Mouse (Mus musculus) fibroblast of lung, adult 2 months (primary cell): ENCODE measurements at regions not wholly inside any gene's neighbourhood (a gene's known extent, or its start where the extent isn't known, plus 50 kb on each side); places are given as distances from the start of the nearest gene placed in this dataset.
A peak's percentile ranks its signal among the peaks of the same experiment; 100 is the strongest.

ENCODE experiments used
- DNase-seq: peaks from one replicate; pipeline ENCODE4 v3.0.0-alpha.2; 2011; ENCODE audit warnings: low read depth

- no peak for DNase-seq
Measured at GRCm38 (mm10) chr8:8831306-8831705, 141.0 kb upstream of the Arglu1 start.

DNA sequence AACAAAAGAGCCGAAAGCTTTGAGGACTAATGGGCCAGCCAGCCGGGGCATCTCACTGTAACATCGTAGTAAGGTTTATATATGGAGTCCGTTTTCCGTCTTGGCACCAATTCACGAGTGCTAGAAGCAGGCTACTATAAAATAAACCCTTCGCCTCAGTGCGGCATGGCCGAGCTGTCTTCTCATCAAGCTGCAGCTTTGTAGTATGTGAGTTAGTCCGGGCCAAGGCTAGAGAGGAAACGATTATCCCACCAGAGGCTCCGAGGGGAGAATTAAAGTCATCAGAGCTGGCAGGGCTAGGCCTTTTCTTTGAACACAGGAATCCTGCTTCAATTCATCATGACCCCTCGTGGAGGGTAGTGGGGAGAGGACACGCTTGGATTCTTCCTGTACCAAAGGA is 138.9 kb upstream of the Arglu1 start:
- DNase-seq, result no peak

DNA sequence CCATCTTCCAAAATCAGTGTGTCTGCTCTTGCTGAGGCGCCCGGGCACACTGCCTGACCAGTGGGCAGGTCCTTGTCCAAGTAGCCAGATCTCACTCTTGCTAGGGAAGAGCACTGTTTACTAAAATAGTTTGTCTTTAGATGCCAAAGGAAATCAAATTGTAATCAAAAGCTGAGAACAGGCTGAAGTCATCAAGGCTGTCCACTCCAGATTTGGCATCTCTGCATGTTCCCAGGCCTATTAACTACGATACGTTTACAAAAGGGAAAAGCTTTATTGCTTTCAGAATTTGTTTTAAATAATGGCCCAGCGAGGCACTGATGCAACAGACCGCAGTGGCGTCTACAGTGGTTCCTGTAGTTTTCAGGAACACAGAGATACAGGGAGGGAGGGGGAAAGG is 137.2 kb upstream of the Arglu1 start:
- no peak for DNase-seq

DNA sequence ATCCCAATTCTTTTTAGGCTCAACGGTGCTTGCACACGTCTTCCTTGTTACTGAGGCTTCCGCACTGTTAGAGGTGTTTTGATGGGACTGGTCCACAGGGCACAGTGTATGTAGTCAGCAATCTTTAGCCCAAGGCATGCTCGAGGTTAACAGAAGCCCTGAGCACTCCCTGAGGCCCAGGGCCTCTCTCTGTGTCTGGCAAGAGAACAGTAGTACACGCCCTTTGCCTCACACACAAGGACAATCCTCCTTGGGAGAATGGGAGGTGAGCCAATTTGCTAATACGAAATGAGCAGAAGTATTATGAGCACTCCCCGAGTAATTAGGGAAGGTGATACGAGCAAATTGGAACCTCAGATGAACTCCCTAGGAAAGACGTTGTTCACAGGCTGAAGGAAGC is 136.5 kb upstream of the Arglu1 start:
- no peak for DNase-seq

DNA sequence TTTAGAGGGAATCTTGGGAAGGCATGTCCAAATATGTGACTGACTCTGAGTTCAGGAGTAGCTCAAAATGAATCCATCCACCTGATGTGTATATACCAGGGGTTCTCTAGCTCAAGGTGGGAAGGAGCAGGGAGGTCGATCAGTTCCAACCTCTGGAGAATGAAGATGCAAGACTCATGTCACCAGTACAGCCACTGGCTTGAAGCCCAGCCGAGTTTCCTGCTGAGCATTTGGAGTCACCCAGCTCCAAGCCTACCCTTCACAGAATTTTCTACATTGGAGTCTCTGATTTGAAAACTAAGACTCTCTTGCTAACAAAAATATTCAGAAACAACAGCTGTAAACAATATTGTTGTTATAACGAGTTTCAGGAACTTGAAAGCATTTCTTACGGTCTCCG is 134.6 kb upstream of the Arglu1 start:
- DNase-seq, result no peak

GRCm38 (mm10) chr8:8821119-8821518 is 130.8 kb upstream of the Arglu1 start:
- DNase-seq, result no peak

- no peak for DNase-seq
Measured at GRCm38 (mm10) chr8:8820614-8821013, 130.3 kb upstream of the Arglu1 start.

- no peak for DNase-seq
Measured at GRCm38 (mm10) chr8:8819233-8819931, 129.1 kb upstream of the Arglu1 start.

GRCm38 (mm10) chr8:8812807-8813167 is 122.5 kb upstream of the Arglu1 start:
- no peak for DNase-seq

DNA sequence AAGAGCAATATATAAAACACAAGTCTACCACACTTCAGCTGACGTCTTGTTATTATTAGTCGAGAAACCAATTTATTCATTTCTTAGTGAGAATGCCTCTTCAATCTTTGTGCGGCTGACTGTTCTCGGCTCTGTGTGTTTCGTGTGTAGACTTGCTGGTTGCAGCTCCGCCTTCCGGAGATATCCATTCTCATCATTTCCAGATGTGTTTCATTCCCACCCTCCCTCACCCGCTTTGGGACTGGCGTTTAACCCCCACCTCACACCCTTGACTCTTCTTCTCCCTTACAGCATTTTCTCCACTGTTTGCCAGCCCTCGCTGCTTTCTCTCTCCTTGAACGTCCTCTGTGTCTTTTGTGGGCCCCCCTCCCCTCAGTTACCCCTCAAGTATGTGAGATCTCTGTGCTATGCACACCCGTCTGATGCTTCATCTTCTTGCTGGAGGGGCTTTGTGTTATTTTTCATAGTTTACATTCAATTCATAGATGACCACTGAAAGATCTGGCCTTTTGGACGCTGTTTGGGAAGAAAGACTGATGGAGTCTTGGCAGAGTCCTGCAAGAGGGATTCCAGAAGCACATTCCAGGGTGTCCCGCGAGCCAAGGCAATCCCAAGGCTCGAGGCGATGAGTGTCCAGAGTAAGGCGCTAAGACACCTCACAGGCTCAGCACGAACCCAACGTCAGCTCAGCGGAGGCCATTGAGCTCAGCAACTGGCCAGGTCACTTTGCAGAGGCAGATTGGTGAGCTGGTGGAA is 121.9 kb upstream of the Arglu1 start:
- DNase-seq, result peak; percentile 37

DNA sequence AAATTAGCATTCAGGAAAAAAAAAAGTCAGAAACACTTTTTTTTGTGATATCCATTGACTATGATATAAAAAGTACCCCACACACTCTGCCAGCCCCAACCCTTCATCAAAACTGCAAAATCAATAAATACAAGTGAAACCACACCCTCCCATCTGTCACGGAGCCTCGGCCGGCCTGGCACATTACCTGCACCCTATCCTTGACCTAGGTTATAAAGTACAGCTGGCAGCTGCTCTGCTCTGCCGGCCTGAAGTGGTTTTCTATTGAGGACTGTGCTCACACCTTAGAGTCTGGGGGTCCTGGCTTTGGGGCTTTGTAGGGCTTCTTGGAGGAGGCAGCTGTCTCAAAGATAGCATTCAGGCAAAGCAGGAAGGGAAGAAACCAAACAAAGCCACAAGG is 120.6 kb upstream of the Arglu1 start:
- no peak for DNase-seq

GRCm38 (mm10) chr8:8809835-8810439 is 119.6 kb upstream of the Arglu1 start:
- DNase-seq, result no peak

DNA sequence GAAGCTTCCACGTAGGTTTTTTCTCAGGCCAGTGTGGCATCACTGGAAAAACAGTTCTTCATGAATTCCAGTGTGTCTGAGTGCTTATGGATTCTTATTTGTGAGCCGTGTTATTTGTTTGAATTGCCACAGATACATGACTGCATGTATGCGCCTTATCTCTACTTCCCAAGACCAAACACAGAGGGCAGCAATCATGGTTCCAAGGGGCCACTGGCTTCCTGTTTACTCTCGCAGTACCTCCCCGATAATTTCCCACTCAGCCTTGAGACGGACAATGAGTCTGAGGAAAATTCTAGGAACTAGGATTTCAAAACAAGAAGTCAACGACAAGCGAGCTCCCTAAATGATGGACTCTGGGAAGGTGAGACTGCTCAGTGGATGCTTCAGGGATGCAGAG is 119.0 kb upstream of the Arglu1 start:
- no peak for DNase-seq

DNA sequence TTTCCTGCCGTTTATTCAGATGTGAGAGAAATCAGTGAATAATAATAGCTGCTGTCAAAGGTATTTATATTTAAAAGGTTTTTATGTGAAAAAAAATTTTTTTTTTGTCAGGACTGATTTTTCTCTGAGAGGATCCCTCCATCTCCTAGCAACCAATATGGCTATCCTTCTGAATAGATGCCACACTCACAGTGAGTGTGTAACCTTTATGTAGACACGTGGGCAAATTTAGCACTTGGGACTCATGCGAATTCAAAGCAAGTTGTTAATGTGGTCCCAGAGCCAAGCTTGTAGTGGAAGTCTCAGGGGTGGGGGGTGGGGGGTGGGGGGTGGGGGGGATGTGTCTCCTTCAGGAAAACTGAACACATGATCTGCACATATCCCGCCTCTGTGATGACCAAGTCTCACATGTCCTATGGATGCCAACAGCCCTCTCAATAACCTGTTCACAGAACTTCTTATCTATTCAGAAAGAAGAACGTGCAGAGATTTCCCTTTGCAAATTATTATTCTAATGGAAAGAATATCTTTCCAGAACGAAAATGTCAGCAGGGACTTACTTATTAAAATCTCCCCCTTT is 112.5 kb upstream of the Arglu1 start:
- DNase-seq, result no peak

DNA sequence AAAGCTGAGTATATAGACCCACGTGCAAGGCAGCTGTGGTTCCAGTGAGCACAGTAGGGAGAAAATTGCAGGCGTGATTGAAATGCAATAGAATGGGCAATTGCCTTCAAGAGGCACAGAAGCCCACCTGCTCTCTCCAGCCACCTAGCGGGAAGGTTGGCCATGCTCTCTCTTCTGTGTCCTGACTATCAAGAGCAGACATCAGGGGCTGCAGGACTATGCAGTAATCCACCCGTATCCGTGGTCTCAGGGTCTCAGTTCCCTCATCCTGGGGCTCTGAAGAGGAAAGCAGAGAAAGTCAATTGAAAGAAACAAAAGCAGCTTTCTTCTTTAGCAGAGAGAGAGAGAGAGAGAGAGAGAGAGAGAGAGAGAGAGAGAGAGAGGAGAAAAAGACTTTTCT is 112.0 kb upstream of the Arglu1 start:
- no peak for DNase-seq

DNA sequence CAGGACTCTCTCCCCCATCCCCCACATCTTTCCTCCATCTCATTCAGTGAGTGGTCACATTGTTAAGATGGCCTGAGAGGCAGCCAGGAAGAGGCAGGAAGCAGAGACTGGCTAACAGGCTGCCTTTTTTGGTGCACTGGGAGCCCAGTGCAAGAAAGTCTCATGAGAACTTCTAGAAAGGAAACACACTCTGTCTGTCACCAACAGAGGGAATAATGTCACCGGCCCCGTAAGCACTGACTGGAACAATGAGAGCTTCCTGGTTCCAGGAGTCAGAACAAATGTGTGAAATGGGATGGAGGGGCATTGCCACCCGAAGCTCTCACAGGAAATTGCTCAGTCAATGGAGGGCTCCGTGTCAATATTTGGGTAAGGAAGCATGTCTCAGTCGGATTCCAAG is 111.3 kb upstream of the Arglu1 start:
- no peak for DNase-seq

DNA sequence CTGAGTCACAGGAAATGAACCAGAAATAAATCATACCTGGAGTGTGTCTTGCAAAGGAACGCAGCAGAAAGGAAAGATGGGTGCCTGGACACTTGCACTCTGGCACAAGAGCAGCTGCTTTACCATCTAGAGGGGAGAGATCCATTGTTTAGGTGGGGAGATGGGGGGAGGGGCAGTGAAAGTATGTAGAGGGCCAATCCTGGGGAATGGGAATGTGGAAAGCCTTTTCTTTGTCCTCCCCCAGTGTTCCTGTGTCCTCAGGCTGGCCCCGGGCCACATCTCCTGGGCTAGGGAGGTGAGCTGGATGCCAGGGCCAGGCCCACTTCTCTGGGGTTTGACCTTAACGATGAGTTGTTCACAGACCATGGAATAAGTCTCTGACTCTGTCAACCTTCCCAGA is 107.2 kb upstream of the Arglu1 start:
- DNase-seq, result no peak

- DNase-seq, result no peak
Measured at GRCm38 (mm10) chr8:8796951-8797350, 106.6 kb upstream of the Arglu1 start.

- DNase-seq, result no peak
Measured at GRCm38 (mm10) chr8:8794711-8795110, 104.4 kb upstream of the Arglu1 start.

DNA sequence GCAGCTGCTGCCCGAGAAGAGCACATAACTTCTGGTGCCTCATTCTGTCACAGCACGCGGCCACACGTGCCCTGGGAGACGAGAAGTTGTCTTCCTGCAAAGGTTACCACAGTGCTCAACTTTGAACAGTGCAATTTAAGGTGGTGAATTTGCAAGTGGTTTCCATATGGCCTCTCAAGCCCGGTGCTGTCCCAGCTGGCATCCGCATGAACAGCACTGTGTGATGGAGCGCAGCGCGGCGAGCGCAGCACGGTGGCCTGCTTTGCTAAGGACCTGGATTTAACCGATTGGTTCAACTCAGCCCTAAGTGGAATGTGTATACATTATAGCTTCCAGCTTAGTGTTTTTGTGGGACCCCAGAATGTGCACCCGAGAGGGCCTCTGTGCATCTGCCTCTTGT is 89.6 kb upstream of the Arglu1 start:
- no peak for DNase-seq

- DNase-seq, result no peak
Measured at GRCm38 (mm10) chr8:8774496-8775015, 84.2 kb upstream of the Arglu1 start.

DNA sequence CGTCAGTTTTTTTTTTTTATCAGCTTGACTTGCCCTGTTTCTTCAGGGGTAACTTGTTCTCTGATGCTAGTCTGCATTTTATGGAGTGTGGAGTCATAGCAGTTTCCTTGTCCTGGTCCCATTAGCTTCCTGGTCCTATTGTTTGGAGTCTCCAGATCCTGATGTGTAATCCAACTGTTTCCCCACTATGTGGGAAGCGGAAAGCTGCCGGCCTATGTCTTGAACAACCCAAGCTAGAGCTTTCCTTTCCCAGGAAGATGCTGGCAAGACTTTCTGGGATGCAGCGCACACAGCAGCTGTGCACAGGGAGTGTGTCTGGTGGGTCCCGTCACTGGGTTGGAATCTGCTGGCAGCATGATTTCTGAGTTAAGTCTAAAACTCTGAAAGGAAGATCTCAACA is 82.1 kb upstream of the Arglu1 start:
- no peak for DNase-seq

DNA sequence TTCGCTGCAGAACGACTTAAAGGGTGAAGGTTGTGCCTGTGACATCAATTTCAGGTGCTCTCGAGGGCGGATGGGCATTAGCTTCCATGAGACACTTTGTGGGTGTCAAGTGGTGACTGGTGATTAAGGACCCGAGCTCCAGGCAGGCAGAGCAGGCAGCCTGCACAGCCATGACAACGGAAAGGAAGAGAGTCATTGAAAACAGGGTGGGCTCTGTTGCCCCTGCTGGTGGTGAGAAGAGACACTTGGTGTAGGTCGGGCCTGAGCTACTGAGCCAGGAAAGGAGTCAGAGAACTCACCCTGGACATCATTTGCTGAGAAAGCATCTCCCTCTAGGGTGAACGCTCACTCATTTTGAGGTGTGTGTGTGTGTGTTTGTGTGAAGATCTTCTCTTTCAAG is 80.1 kb upstream of the Arglu1 start:
- no peak for DNase-seq
